Mouse (Mus musculus) liver, embryonic 11.5 days (tissue): ENCODE results near the gene Cdc42bpa. TPM values are rescaled to one million over a fixed set of nuclear protein-coding genes. Genes with fewer than 3 reads are reported as not detected.

Source experiments
- polyA plus RNA-seq: library from polyadenylated mRNA; unstranded; fragments of >200 nt; fragmentation: Nextera tagmentation; extraction: Ambion mirVana; gene quantifications from 2 replicates; pipeline ENCODE4 v1.2.1, GENCODE M21; 2014

Cdc42bpa gene
- polyA plus RNA-seq, 1 experiment from 2014 or later, result 13.1 TPM

Other genes with a start within 250 kb of the Cdc42bpa start
- not detected in 2 replicates for gene Kif28, start 215.2 kb upstream of the Cdc42bpa start, polyA plus RNA-seq
- gene Gm10518, start 157.1 kb upstream of the Cdc42bpa start, polyA plus RNA-seq, result 0.38 and 0.51 TPM in 2 replicates
- gene Ahctf1, start 156.8 kb upstream of the Cdc42bpa start, polyA plus RNA-seq, result 52.9 and 54.6 TPM in 2 replicates
- 6.7 and 9.3 TPM in 2 replicates for gene Coq8a, start 239.1 kb downstream of the Cdc42bpa start, polyA plus RNA-seq